Mouse (Mus musculus) liver, embryonic 14.5 days (tissue): Measurements from ENCODE around the gene Tmem40. TPM values are rescaled to one million over a fixed set of nuclear protein-coding genes. Genes with fewer than 3 reads are reported as not detected.

Experiments
- ATAC-seq: fragments of 200-750 bp; cut with Nextera tagmentation; 2 replicates; pipeline ENCODE4 v1.8.0; 2017; ENCODE audit warnings: moderate number of reproducible peaks, mild to moderate bottlenecking, moderate library complexity; ENCODE audit not compliant: insufficient read depth
- DNase-seq, 3 experiments: peaks; one replicate each; pipeline ENCODE4 v3.0.0-alpha.2; 2012 to 2013; ENCODE audit warnings: low read depth in 3 of 3, low spot score in 3 of 3
- H3K27ac ChIP-seq: fragments of 300-500 bp; sonication (generic); 2 replicates; pipeline ENCODE4 v1.5.1; 2014; ENCODE audit warnings: moderate library complexity, mild to moderate bottlenecking, control low read depth, inconsistent platforms
- H3K27me3 ChIP-seq: fragments of 300-500 bp; sonication (generic); 2 replicates; pipeline ENCODE4 v1.6.1; 2014; ENCODE audit warnings: mild to moderate bottlenecking, low read length, moderate library complexity; ENCODE audit not compliant: control insufficient read depth, insufficient read depth
- H3K36me3 ChIP-seq: fragments of 300-500 bp; sonication (generic); replicated peaks from 2 replicates; pipeline ENCODE4 v1.6.1; 2014; ENCODE audit warnings: low read depth; ENCODE audit not compliant: control insufficient read depth, insufficient read depth
- H3K4me1 ChIP-seq, 2 experiments: fragments of 200-500 bp in 1 of 2; fragments of 300-500 bp in 1 of 2; sonication (generic) in 1 of 2; replicated peaks; 2 replicates each; pipeline ENCODE4 v1.6.1; 2012 to 2014; ENCODE audit warnings: antibody characterized with exemption in 1 of 2, inconsistent platforms in 1 of 2, low read length in 1 of 2; ENCODE audit not compliant: control insufficient read depth in 2 of 2, insufficient read depth in 2 of 2
- H3K4me2 ChIP-seq: fragments of 300-500 bp; sonication (generic); 2 replicates; pipeline ENCODE4 v1.6.1; 2014; ENCODE audit warnings: low read depth, mild to moderate bottlenecking, control low read depth, moderate library complexity
- H3K4me3 ChIP-seq, 2 experiments: fragments of 200-500 bp in 1 of 2; fragments of 300-500 bp in 1 of 2; sonication (generic) in 1 of 2; 2 replicates each; pipeline ENCODE4 v1.5.1; 2012 to 2014; ENCODE audit warnings: low read depth in 2 of 2, low read length in 2 of 2, mild to moderate bottlenecking in 2 of 2, control low read depth in 1 of 2, inconsistent platforms in 1 of 2, moderate library complexity in 1 of 2; ENCODE audit not compliant: insufficient read depth in 1 of 2
- H3K9ac ChIP-seq: fragments of 300-500 bp; sonication (generic); replicated peaks from 2 replicates; pipeline ENCODE4 v1.6.1; 2014; ENCODE audit warnings: mild to moderate bottlenecking, control low read depth, moderate library complexity
- H3K9me3 ChIP-seq: fragments of 300-500 bp; sonication (generic); 2 replicates; pipeline ENCODE4 v1.6.1; 2016; ENCODE audit warnings: low read length, mixed read lengths; ENCODE audit not compliant: control insufficient read depth
- CTCF ChIP-seq: IDR thresholded peaks from 2 replicates; pipeline ENCODE4 v1.5.1; 2016; ENCODE audit warnings: antibody characterized with exemption, low read depth, control low read depth
- EP300 ChIP-seq: IDR thresholded peaks from 2 replicates; pipeline ENCODE4 v1.6.1; 2016; ENCODE audit warnings: antibody characterized with exemption, low read depth
- WGBS: fragments of 180-500 bp; shearing (Covaris S2); extraction: QIAGEN DNeasy Blood & Tissue Kit; methylation state at CpG from one replicate; pipeline ENCODE4 v1.1.7; 2014; ENCODE audit not compliant: insufficient replicate concordance; 5-methylcytosine and 5-hydroxymethylcytosine counted together
- polyA plus RNA-seq, 2 experiments: library from polyadenylated mRNA; depleted of rRNA in 1 of 2; stranded (reverse) in 1 of 2; unstranded in 1 of 2; fragments of >200 nt; fragmentation: Nextera tagmentation in 1 of 2; extraction: Ambion mirVana in 1 of 2; gene quantifications; 2 replicates each; pipeline versions ENCODE4 v1.2.1 to v1.2.3; 2012 to 2014

The Tmem40 gene
- polyA plus RNA-seq, 2 experiments = 19.4 to 19.8 TPM

- H3K27me3 ChIP-seq = no peaks in the 10 kb centered on the region
- H3K9ac ChIP-seq = no peak overlapping the region
- TF ChIP-seq EP300 (no peak), CTCF (peak; percentile 71)
- no peak overlapping the region for H3K4me2 ChIP-seq
- H3K4me1 ChIP-seq = 0 out of 4 replicates have a peak, but pooled peaks cover 0 to 2% of the 10 kb centered on the region in 2 experiments
- no peak overlapping the region for H3K27ac ChIP-seq
- DNase-seq (no peak), ATAC-seq (no peak)
- whole genome bisulfite sequencing = 38% methylated on average over 5 of the region's 5 CpGs
- H3K4me3 ChIP-seq = no peak overlapping the region
- no peaks in the 10 kb centered on the region for H3K36me3 ChIP-seq
- no peaks in the 10 kb centered on the region for H3K9me3 ChIP-seq
Observed at GRCm38 (mm10) chr6:115692963-115693730, 69.1 kb downstream of the Tmem40 start.

- Histone ChIP-seq H3K9me3 (no peaks in the 10 kb centered on the region), H3K4me1 (0 out of 4 replicates have a peak, but pooled peaks cover 0 to 2% of the 10 kb centered on the region in 2 experiments), H3K27ac (no peak overlapping the region), H3K27me3 (no peaks in the 10 kb centered on the region), H3K9ac (no peak overlapping the region), H3K4me3 (no peak overlapping the region), H3K4me2 (no peak overlapping the region), H3K36me3 (no peaks in the 10 kb centered on the region)
- no peak for DNase-seq
- ATAC-seq = no peak
- TF ChIP-seq CTCF (no peak), EP300 (no peak)
- WGBS = 60% methylated on average over 9 of the region's 9 CpGs
Observed at GRCm38 (mm10) chr6:115692163-115692950, 69.9 kb downstream of the Tmem40 start.

GRCm38 (mm10) chr6:115690105-115690504 lies 72.1 kb downstream of the Tmem40 start:
- DNase-seq = no peak
- 50% methylated on average over 4 of the region's 4 CpGs for WGBS
- TF ChIP-seq EP300 (no peak), CTCF (no peak)
- H3K4me3 ChIP-seq = no peak overlapping the region
- H3K36me3 ChIP-seq = no peaks in the 10 kb centered on the region
- H3K9ac ChIP-seq = no peak overlapping the region
- no peak for ATAC-seq
- H3K9me3 ChIP-seq = no peaks in the 10 kb centered on the region
- peaks cover 0 to 4% of the 10 kb centered on the region in 2 experiments; a peak in 3 of 4 replicates for H3K4me1 ChIP-seq
- H3K27ac ChIP-seq = no peak overlapping the region
- H3K4me2 ChIP-seq = no peak overlapping the region
- no peaks in the 10 kb centered on the region for H3K27me3 ChIP-seq

GRCm38 (mm10) chr6:115688589-115688988 lies 73.6 kb downstream of the Tmem40 start:
- Histone ChIP-seq H3K27ac (no peak overlapping the region), H3K9ac (no peak overlapping the region), H3K4me1 (peaks cover 5 to 14% of the 10 kb centered on the region in 2 experiments), H3K4me3 (no peak overlapping the region), H3K36me3 (no peaks in the 10 kb centered on the region), H3K9me3 (no peaks in the 10 kb centered on the region), H3K27me3 (no peaks in the 10 kb centered on the region), H3K4me2 (no peak overlapping the region)
- 28% methylated on average over 4 of the region's 4 CpGs for WGBS
- ATAC-seq (no peak), DNase-seq (no peak)
- TF ChIP-seq CTCF = no peak
- TF ChIP-seq EP300 = 0 out of 2 replicates have a peak, but pooled peaks have one; percentile 21

- H3K4me3 ChIP-seq = no peak overlapping the region
- H3K36me3 ChIP-seq = no peaks in the 10 kb centered on the region
- H3K9me3 ChIP-seq = no peaks in the 10 kb centered on the region
- peaks cover 5 to 14% of the 10 kb centered on the region in 2 experiments for H3K4me1 ChIP-seq
- DNase-seq = no peak
- 59% methylated on average over 3 of the region's 3 CpGs for WGBS
- ATAC-seq = no peak
- no peak overlapping the region for H3K27ac ChIP-seq
- H3K9ac ChIP-seq = no peak overlapping the region
- no peaks in the 10 kb centered on the region for H3K27me3 ChIP-seq
- TF ChIP-seq CTCF = no peak
- no peak for TF ChIP-seq EP300
- H3K4me2 ChIP-seq = no peak overlapping the region
Observed at GRCm38 (mm10) chr6:115687753-115688152, 74.5 kb downstream of the Tmem40 start.
